17 mouse cellular contexts compared by ENCODE assay signal in genomic region chr6:31695885-31696284, GRCm38 (mm10).
DNase-seq lines count a peak whose midpoint lies in the region; ATAC-seq and TF ChIP-seq lines count a peak whose summit lies in the region.
"Had no signal": no experiment of that assay in that cellular context is flagged by ENCODE, and none has a peak within 500 bp of the region (broad histone marks: within the 10 kb centered on the region; RNA-seq: fewer than 3 reads in every experiment).

No protein-coding gene starts in this region.

- POLR2A ChIA-PET in Patski (lab: Charles Lee): interaction anchor here (0.5 kb wide), 1 partner anchor 46 kb away, joined by 9 read pairs; no protein-coding TSS in a partner anchor

- TF ChIP-seq CTCF in heart, adult 2 months (IDR thresholded peaks at IDR 0.05): peak; percentile 41
- peak; percentile 35 for TF ChIP-seq CTCF in lung, postnatal 0 days (IDR thresholded peaks at IDR 0.05)
- peak; percentile 31 for TF ChIP-seq CTCF in Patski (IDR thresholded peaks at IDR 0.05)

- no peak for TF ChIP-seq POLR2A in heart, adult 2 months (IDR thresholded peaks at IDR 0.05; ENCODE audit: insufficient read depth, low read depth, low read length)

- TF ChIP-seq EP300 in heart, adult 2 months (IDR thresholded peaks at IDR 0.05; ENCODE audit: insufficient read depth, low read depth, low read length): no peak
- no peak for TF ChIP-seq EP300 in lung, postnatal 0 days (IDR thresholded peaks at IDR 0.05)

- H3K79me2 ChIP-seq in heart, adult 2 months (replicated peaks; ENCODE audit: control insufficient read depth, insufficient read depth, low read length): no peaks in the 10 kb centered on the region

- H3K4me3 ChIP-seq in heart, adult 2 months: no peak overlapping the region
- no peak overlapping the region for H3K4me3 ChIP-seq in lung, postnatal 0 days (ENCODE audit: low read depth, low read length)
- no peak overlapping the region for H3K4me3 ChIP-seq in heart, embryonic 10.5 days
- H3K4me3 ChIP-seq: embryonic facial prominence, embryonic 15.5 days; heart, embryonic 12.5 days; intestine, embryonic 15.5 days; liver, embryonic 13.5 days had no signal

- DNase-seq in heart, adult 2 months: no peak
- DNase-seq in heart, postnatal 10 days: no peak
- DNase-seq in lung, postnatal 0 days (ENCODE audit: low spot score): no peak
- DNase-seq in lung, postnatal 4 days: no peak
- no peak for DNase-seq in Patski (ENCODE audit: low read depth, low spot score)
- no peak for DNase-seq in Muller cell, postnatal 12 days (ENCODE audit: inconsistent ontology term)
- no peak for DNase-seq in heart, embryonic 10.5 days (ENCODE audit: low spot score)
- DNase-seq: adrenal gland, postnatal 25 days; cerebellum, postnatal 14 days; gastrocnemius, postnatal 10 days; liver, embryonic 13.5 days; spleen, adult 18-20 months had no signal

- WGBS in heart, adult 2 months: 59% methylated on average over 3 of the region's 3 CpGs
- WGBS in lung, postnatal 0 days: 50% methylated on average over 3 of the region's 3 CpGs
- WGBS in heart, embryonic 10.5 days: 53% methylated on average over 3 of the region's 3 CpGs

- H3K9ac ChIP-seq in heart, adult 2 months (ENCODE audit: low read depth, low read length): no peak overlapping the region
- H3K9ac ChIP-seq in lung, postnatal 0 days (replicated peaks; ENCODE audit: low read depth): no peak overlapping the region
- H3K9ac ChIP-seq: embryonic facial prominence, embryonic 15.5 days; heart, embryonic 12.5 days; intestine, embryonic 15.5 days; liver, embryonic 13.5 days had no signal

- no peaks in the 10 kb centered on the region for H3K27me3 ChIP-seq in heart, adult 2 months (ENCODE audit: control insufficient read depth, insufficient read depth, low read length)
- no peaks in the 10 kb centered on the region for H3K27me3 ChIP-seq in lung, postnatal 0 days (replicated peaks; ENCODE audit: insufficient read depth, low read length)
- peaks cover 4% of the 10 kb centered on the region for H3K27me3 ChIP-seq in Patski
- 0 out of 2 replicates have a peak, but pooled peaks cover 3% of the 10 kb centered on the region for H3K27me3 ChIP-seq in heart, embryonic 10.5 days (ENCODE audit: insufficient read depth, poor library complexity, severe bottlenecking)
- H3K27me3 ChIP-seq: embryonic facial prominence, embryonic 15.5 days; heart, embryonic 12.5 days; intestine, embryonic 15.5 days; liver, embryonic 13.5 days had no signal

- H3K36me3 ChIP-seq in heart, adult 2 months (ENCODE audit: control insufficient read depth, insufficient read depth, low read length): no peaks in the 10 kb centered on the region
- no peaks in the 10 kb centered on the region for H3K36me3 ChIP-seq in lung, postnatal 0 days (ENCODE audit: insufficient read depth, low read length)
- H3K36me3 ChIP-seq in heart, embryonic 10.5 days: no peaks in the 10 kb centered on the region
- H3K36me3 ChIP-seq: embryonic facial prominence, embryonic 15.5 days; heart, embryonic 12.5 days; intestine, embryonic 15.5 days; liver, embryonic 13.5 days had no signal

- H3K4me2 ChIP-seq in lung, postnatal 0 days (replicated peaks; ENCODE audit: low read depth, low read length): no peak overlapping the region
- H3K4me2 ChIP-seq: embryonic facial prominence, embryonic 15.5 days; heart, embryonic 12.5 days; intestine, embryonic 15.5 days; liver, embryonic 13.5 days had no signal

- CTCF ChIA-PET in Patski (lab: Charles Lee): interaction anchor here (1.5 kb wide), 1 partner anchor 10 kb away, joined by 3 read pairs; no protein-coding TSS in a partner anchor

- H3K4me1 ChIP-seq in heart, adult 2 months (ENCODE audit: control insufficient read depth, insufficient read depth, low read length): no peaks in the 10 kb centered on the region
- H3K4me1 ChIP-seq in lung, postnatal 0 days (ENCODE audit: insufficient read depth, low read depth, low read length): no peaks in the 10 kb centered on the region
- H3K4me1 ChIP-seq in heart, embryonic 10.5 days: no peaks in the 10 kb centered on the region
- H3K4me1 ChIP-seq: embryonic facial prominence, embryonic 15.5 days; heart, embryonic 12.5 days; intestine, embryonic 15.5 days; liver, embryonic 13.5 days had no signal

- intact Hi-C loops in heart, adult 2 months (cut with DNase I): no loop called here
- intact Hi-C loops in heart, postnatal 10 days (cut with DNase I): no loop called here

- ATAC-seq in lung, postnatal 0 days: no peak
- ATAC-seq in Patski: no peak
- ATAC-seq in megakaryocyte progenitor cell, adult 5-6 weeks (replicated peaks; ENCODE audit: poor library complexity): peak; percentile 44; the same call in 1 of the 2 replicates
- ATAC-seq: forebrain, embryonic 14.5 days; intestine, embryonic 15.5 days had no signal

- no peaks in the 10 kb centered on the region for H3K9me3 ChIP-seq in lung, postnatal 0 days (ENCODE audit: low read length)
- no peaks in the 10 kb centered on the region for H3K9me3 ChIP-seq in heart, embryonic 10.5 days
- H3K9me3 ChIP-seq: embryonic facial prominence, embryonic 15.5 days; heart, embryonic 12.5 days; intestine, embryonic 15.5 days; liver, embryonic 13.5 days had no signal

- in situ Hi-C loops in Patski (cut with MboI; ENCODE audit: low pct_unique_long_range_greater_than_20kb): no loop called here

- no peak overlapping the region for H3K27ac ChIP-seq in heart, adult 2 months
- H3K27ac ChIP-seq in lung, postnatal 0 days (ENCODE audit: low read length): no peak overlapping the region
- H3K27ac ChIP-seq in heart, embryonic 10.5 days: no peak overlapping the region
- H3K27ac ChIP-seq: embryonic facial prominence, embryonic 15.5 days; intestine, embryonic 15.5 days; liver, embryonic 13.5 days had no signal
